Mouse (Mus musculus) cerebellum, adult 2 months (tissue): ENCODE data around the gene Dstyk.

Source experiments
- CTCF ChIP-seq: fragments of 200-500 bp; IDR thresholded peaks from 2 replicates; pipeline ENCODE4 v1.5.1; 2011; ENCODE audit warnings: low read depth, mild to moderate bottlenecking, control low read depth, low read length, moderate library complexity, borderline replicate concordance; ENCODE audit not compliant: insufficient read depth
- POLR2A ChIP-seq: fragments of 200-500 bp; IDR thresholded peaks from 2 replicates; pipeline ENCODE4 v1.6.1; 2011; ENCODE audit warnings: low read length, control low read depth, borderline replicate concordance; ENCODE audit not compliant: insufficient read depth

DNA sequence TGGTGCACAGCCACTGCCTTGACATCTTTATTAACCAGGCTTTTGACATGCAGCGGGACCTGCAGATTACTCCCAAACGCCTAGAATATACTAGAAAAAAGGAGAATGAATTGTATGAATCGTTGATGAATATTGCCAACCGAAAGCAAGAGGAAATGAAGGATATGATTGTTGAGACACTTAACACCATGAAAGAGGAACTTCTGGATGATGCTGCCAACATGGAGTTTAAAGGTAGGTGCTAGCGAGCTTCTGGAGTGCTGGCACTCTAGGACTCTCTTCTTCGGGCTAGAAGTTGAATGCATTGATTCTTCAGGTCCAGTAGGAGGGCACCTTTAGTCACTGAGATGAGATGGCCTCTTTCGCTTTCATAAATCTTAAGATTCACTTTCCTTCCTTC is 32.4 kb downstream of the Dstyk start:
- TF ChIP-seq CTCF, result no peak
- no peak for TF ChIP-seq POLR2A
